Mouse (Mus musculus) heart, adult 9 months (tissue): ENCODE measurements at regions not wholly inside any gene's neighbourhood (a gene's known extent, or its start where the extent isn't known, plus 50 kb on each side); places are given as distances from the start of the nearest gene placed in this dataset.

Experiments used
- DNase-seq, 2 experiments: peaks; one replicate each; pipeline ENCODE4 v3.0.0; 2022; ENCODE audit warnings: low spot score in 2 of 2

DNA sequence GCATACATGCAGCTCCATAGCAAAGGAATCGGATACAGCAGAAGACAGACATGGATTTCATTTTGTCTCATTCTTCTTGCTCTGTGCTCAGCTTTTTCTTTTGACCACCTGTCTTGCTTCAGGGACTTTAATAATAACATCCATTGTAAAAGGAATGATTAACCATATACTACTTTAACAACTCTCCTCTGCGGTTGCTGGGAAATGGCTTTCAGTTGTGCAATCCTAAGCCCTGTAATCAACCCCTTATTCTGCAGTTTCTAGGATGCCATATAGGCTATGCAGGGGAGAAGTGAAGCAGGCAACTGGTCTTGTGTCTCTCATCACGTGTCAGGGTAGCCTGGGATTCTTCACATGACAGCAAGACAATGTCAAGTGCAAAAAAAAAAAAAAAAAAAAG is 135.8 kb upstream of the Igf1 start:
- DNase-seq = no peak

DNA sequence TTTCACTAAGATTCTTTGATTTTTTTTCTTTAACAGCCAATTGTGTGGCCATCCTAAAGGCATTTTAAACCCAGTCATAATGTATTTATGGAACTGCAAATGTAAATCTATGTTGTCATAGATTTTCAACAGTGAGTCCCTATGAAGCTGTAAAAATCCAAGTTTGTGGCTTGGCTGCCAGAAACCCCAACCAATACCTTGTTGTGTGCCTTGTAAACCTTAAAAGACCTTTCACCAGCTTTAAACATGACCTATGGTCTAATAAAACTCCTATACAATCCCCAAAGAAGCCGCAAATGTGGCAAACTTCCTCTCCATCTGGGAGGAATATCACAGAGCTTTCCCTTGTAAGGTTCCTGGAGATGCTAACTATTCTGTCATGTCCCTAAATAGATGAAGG is 125.4 kb upstream of the Igf1 start:
- no peak for DNase-seq

DNA sequence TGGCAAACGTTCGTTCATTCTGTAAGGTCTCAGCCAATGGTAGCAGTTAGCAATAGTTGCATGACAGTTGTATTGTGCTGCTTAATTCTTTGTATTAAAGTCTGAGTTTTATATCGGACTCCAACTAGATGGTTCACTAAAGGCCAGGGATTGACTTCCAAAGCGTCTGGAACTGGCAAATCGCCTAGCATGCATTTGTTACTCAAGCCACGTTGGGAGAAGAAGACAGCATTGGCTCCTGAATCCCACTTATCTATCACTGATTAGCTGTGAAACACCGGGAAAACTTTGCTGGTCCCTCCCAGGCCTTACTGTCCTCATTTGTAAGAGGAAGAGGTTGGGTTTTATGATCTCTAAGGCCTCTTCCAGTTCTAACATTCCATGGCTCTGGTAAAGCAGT is 124.8 kb upstream of the Igf1 start:
- peak in 1 of 2 experiments; percentile 21 for DNase-seq

DNA sequence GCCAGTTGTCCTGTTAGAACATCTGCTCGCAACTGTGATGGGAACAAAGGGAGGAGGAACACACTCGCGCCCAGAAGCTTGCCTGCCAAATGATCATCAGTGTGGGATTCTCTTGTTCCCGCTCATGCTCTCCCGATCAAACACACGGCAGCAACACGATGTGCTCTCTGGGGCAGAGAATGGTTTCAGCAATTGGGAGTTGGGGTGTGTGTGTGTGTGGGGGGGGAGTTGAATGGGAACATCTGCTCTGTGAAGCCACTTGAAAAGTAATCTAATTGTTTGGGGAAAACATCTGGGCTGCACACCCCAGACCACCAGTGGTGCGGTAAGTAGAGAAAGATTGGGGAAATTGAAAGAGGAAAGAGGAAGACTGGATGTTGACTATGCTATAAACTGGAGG is 117.7 kb upstream of the Igf1 start:
- DNase-seq = peak; percentile 26 to 46

DNA sequence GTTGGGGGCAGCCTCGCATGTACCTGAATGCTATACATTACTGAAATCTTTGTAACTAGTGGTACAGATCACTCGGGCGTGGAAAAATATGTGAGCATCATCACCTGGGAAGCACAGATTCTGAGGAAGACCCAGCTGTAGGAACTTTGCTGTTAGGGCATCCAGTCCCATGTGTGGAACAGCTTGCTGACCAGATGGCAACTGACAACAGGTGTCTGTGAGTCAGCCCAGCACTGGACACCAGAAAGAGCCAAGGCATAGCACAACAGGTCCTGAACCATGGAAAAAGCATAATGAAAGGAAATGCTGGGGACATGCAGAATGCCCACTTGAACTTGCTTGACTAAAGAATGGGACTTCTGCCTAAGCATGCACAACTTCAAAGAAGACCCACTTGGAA is 115.3 kb upstream of the Igf1 start:
- DNase-seq = no peak

DNA sequence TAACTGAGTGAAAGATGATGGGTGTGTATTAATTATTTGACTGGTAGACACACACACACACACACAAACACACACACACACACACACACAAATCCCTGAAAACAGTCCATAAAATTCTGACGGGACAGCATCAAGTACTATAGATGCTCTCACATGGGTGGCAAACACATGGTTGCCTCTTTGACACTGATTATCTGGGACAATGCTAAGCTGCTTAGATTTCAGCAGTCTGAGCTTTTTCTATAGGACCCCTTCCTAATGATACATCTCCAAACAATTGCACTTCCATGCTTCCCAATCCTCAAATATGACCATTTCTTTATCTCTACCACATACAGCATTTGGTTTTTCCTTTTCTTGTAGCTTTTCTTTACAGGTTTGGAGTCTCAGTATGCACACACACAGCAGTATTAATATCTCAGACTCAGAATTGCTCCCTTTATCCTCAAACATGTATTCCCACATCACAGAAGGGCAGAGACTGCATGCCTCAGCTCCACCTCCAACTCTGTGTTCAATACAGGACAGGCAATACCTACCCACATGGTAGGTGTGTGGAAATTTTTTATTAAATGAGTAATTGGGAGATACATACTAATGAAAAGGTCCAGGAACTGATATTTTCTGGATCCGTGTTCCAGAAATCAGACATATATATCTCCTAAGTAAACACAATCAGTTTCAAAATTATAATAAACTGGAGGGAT is 110.1 kb upstream of the Igf1 start:
- no peak for DNase-seq

DNA sequence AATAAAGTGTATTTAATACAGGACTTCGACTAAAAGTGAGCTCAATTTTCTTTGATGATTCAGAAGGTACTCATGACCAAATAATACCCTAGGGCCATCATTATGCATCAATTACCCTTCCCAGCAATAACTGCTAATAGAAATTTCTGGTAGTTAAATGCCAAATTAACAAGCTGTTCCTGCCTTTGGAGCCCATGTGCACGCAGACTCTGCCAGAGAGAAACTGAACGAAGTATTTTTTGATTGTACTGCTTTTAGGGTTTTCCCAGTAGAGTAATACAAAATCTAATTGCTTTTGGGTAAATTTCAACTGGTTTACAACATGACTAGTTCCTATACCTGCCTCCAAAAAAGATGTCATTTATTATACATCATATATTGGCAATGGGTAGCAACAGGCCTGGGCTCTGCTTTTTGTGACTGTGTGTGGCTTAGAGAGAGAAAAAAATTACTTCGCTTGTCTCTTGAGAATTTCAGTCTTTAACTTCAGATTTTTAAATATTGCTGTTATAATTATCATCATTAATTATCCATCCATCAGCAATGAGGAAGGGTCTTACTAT is 109.4 kb upstream of the Igf1 start:
- DNase-seq = no peak

DNA sequence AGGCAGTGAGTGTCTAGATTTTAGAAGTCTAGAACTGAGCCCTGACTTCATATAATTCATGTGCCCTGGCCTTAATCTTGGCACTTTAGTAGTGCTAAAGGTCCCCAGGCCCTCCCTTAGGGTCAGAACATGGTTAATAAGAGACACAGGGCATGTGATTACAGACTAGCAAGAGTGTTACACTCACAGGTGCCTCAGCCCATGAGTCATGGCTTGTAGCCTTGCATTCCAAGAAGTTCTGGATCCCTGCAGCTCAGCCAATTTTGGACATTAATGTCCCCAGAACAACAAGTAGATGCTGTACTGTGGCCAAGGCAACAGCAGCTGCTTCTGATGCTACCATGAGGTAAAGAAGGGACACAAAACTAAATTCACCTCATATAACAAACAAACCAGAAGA is 107.7 kb upstream of the Igf1 start:
- peak in 1 of 2 experiments; percentile 10 for DNase-seq

DNA sequence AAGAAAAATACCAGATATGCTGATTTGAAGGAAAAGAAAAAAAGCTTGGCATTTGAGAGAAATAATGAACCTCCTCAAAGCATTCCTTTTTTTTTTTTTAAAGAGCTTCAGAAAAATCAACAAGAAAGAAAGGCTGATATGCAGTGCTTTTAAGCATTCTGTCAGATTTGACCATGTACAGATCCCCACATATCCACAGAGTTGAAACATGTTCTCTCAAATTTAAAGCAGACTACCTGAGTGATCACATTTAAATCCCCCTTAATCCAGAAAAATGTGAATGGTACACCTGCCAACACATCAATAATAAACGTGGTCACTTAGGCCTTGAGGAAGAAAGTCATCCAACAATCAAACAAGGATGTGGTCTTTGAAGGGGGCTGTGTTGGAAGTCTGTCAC is 107.1 kb upstream of the Igf1 start:
- DNase-seq = no peak

DNA sequence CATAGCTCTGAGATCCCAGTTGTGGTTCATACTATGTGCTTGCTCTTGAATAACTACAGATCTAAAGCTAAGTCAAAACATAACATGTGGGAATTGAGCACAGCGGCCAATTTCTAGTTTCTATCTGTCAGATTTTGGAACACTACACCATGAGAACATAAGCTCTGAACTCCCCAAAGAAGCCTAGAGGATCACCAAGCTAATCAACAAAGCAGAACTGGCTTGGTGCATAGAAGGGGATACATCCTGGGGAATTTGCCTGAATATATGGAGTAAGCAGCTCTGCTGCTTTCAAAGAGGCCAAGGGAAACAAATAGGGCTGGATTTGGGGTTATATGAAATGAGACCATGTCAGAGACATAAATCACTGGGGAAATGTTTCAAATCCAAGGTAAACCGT is 105.9 kb upstream of the Igf1 start:
- no peak for DNase-seq

DNA sequence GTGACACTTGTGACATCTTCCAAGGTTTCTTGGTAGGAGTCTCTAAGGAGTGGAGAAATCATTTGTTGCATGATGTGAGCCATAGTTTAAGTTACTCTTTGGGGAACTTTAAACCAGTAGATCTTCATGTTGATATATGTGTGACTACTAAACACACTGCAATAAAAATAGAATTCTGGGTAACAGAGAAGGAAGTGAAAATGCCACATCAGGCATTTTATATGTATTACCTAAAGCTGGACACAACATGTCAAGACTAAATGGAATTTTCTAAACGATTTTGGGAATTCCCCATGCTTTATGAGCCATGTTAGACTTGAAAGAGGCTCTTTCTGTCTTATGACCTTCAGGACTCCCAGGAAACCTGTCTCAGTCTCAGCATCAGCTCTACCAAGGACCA is 104.6 kb upstream of the Igf1 start:
- DNase-seq = no peak

DNA sequence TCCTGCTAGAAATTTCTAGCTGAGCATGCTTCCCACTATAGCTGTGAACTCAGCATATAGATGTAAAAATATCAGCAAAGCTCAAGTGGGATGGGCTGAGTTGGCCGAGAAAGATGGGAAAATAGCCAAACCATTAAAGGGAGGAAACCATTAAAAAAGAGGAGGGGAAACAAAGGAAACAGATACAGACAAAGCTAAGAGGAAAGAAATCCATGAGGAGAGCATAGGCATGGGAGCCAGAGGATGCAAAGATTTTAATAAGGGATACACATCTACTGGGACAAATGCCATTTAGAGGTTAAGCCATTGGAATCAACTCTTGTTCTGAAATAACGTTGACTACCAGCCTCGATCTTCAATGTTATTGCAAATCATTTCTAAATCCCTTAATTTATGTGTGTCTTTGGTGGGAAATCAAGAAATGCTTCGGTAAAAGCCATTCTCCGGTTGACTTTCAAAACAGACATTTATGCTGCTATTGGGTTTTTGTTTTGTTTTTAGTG is 96.5 kb upstream of the Igf1 start:
- no peak for DNase-seq

DNA sequence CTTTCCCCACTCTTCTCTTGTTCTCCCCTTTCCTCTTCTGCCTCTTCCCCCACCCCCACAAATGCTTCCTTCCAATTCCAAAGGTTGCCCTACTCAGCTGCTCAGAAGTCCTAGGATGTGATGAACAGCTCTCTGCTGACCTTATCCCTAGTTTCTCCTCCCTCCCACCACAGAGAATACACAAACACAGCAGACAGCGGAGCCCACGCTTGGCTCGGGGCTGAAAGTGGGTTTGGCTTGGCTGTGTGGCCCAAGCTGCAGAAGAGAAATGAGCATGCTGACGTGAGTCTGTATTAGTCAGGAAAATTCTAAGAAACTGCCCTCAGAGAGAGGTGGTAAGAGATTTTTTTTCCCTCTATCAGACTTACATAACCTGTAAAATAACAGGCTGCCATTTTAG is 70.5 kb upstream of the Igf1 start:
- peak; percentile 41 to 71 for DNase-seq

DNA sequence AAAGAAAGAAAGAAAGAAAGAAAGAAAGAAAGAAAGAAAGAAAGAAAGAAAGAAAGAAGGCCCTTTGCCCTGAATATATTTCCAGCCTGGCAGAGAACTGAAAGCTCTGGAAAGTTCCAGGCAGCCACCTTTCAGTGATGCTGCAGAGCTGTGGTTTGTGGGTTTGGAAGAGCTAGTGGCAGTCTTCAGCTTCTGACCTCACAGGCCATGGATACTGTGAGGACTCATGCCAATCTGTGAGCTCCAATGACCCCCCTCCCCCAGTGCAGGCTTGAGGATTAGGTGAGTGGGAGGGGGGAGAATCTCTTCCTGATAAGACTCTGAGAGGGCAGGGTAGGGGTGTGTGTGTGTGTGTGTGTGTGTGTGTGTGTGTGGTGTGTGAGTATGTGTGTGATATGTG is 65.7 kb upstream of the Igf1 start:
- no peak for DNase-seq

DNA sequence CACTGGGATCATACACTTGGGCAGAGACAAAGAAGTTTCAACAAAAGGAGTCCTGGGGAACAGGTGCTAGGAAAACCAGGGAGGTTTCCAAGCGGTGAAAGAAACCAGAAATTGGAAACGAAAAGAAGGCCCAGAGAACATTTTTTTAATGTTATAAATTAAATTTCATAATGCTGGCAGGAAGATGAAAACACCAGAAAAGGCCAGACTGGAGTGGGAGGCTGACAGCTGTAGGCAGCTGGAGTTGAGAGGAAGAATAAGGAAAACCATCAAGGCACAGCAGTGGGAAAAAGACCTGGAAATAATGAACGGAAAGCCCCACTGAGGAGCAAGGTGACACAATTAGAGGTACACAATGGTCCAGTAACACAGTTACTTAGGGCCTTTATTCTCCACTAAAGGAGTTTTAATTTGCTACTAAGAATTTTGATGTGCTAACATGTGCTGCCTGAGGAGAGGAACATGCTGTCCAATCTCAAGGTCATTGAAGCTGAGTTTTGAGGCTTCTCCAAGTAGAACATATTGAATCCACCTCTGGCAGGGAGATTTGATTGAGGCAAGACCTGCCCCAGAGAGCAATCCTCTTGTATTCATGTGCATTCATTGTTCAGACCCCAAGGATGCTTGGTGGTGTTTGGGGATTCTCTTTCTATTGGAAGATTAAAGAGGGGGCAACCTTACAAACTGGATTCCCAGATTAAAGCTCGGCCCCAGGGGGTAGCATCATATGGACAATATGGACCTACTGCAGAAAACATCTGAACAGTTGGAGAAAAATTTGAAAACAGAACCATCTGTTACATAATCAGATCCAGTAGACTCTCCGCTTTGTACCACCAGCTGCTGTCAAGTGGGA is 53.9 kb upstream of the Igf1 start:
- DNase-seq = peak; percentile 33 to 56

DNA sequence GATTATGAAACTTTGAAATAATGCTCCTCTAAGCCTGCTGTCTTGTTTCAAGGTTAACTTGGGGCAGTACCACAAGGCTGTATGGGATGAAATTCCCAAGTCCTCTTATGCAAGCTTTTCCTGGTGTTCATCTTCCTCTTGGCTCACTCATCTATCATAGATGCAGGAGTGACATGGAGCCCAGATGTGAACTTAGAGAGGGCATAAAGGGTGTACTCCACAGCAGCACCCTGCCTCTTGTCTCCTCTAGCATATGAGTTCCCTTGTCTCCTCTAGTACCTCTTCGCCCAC is 53.3 kb upstream of the Igf1 start:
- DNase-seq = peak in 1 of 2 experiments; percentile 24
